Mouse (Mus musculus) kidney, postnatal 0 days (tissue): ENCODE results near the gene Cacng6. TPM values are rescaled to one million over a fixed set of nuclear protein-coding genes. Genes with fewer than 3 reads are reported as not detected.

Experiments used
- ATAC-seq: fragments of 200-750 bp; cut with Nextera tagmentation; replicated peaks from 2 replicates; pipeline ENCODE4 v1.8.0; 2017; ENCODE audit warnings: low read depth, moderate number of reproducible peaks, moderate TSS enrichment, moderate library complexity; ENCODE audit not compliant: low FRiP score
- DNase-seq: peaks from one replicate; pipeline ENCODE4 v3.0.0-alpha.2; 2016; ENCODE audit warnings: low spot score
- H3K27ac ChIP-seq: fragments of 300-500 bp; sonication (generic); 2 replicates; pipeline ENCODE4 v1.5.1; 2014; ENCODE audit warnings: mild to moderate bottlenecking
- H3K27me3 ChIP-seq: fragments of 300-500 bp; sonication (generic); 2 replicates; pipeline ENCODE4 v1.6.1; 2014; ENCODE audit warnings: low read length, mixed read lengths; ENCODE audit not compliant: insufficient read depth
- H3K36me3 ChIP-seq: fragments of 300-500 bp; sonication (generic); 2 replicates; pipeline ENCODE4 v1.6.1; 2014; ENCODE audit warnings: low read length, mixed read lengths; ENCODE audit not compliant: insufficient read depth
- H3K4me1 ChIP-seq: fragments of 300-500 bp; sonication (generic); replicated peaks from 2 replicates; pipeline ENCODE4 v1.6.1; 2014; ENCODE audit warnings: antibody characterized with exemption, low read length, mixed read lengths; ENCODE audit not compliant: insufficient read depth
- H3K4me2 ChIP-seq: fragments of 300-500 bp; sonication (generic); 2 replicates; pipeline ENCODE4 v1.6.1; 2014; ENCODE audit warnings: mild to moderate bottlenecking, low read length, moderate library complexity, mixed read lengths
- H3K4me3 ChIP-seq: fragments of 300-500 bp; sonication (generic); replicated peaks from 2 replicates; pipeline ENCODE4 v1.5.1; 2014; ENCODE audit warnings: low read depth, low read length
- H3K9ac ChIP-seq: fragments of 300-500 bp; sonication (generic); 2 replicates; pipeline ENCODE4 v1.6.1; 2014; ENCODE audit warnings: low read depth, low read length
- H3K9me3 ChIP-seq: fragments of 300-500 bp; sonication (generic); replicated peaks from 2 replicates; pipeline ENCODE4 v1.6.1; 2016; ENCODE audit warnings: low read length, inconsistent platforms, mixed read lengths
- CTCF ChIP-seq: IDR thresholded peaks from 2 replicates; pipeline ENCODE4 v1.5.1; 2016; ENCODE audit warnings: antibody characterized with exemption, low read depth, mild to moderate bottlenecking, moderate library complexity
- WGBS: fragments of 180-500 bp; shearing (Covaris S2); extraction: QIAGEN DNeasy Blood & Tissue Kit; methylation state at CpG from one replicate; pipeline ENCODE4 v1.1.7; 2014; 5-methylcytosine and 5-hydroxymethylcytosine counted together
- polyA plus RNA-seq: library from polyadenylated mRNA; unstranded; fragments of >200 nt; fragmentation: Nextera tagmentation; extraction: Ambion mirVana; gene quantifications from 2 replicates; pipeline ENCODE4 v1.2.1, GENCODE M21; 2015

Gene Cacng6
- polyA plus RNA-seq, 1 experiment from 2014 or later: not detected

GRCm38 (mm10) chr7:3444678-3445077, 20.7 kb downstream of the Cacng6 start:
- Histone ChIP-seq H3K9ac (no peak overlapping the region), H3K4me2 (no peak overlapping the region), H3K4me3 (no peak overlapping the region), H3K27me3 (no peaks in the 10 kb centered on the region), H3K9me3 (no peaks in the 10 kb centered on the region), H3K27ac (no peak overlapping the region), H3K4me1 (no peaks in the 10 kb centered on the region), H3K36me3 (no peaks in the 10 kb centered on the region)
- no peak for TF ChIP-seq CTCF
- DNase-seq (no peak), ATAC-seq (no peak)
- WGBS: 70% methylated on average over 3 of the region's 3 CpGs

GRCm38 (mm10) chr7:3446584-3446983, 22.6 kb downstream of the Cacng6 start:
- no peak overlapping the region for H3K4me2 ChIP-seq
- no peak overlapping the region for H3K27ac ChIP-seq
- 71% methylated on average over 3 of the region's 3 CpGs for WGBS
- no peaks in the 10 kb centered on the region for H3K9me3 ChIP-seq
- DNase-seq: no peak
- no peak for ATAC-seq
- no peaks in the 10 kb centered on the region for H3K4me1 ChIP-seq
- no peak for TF ChIP-seq CTCF
- H3K36me3 ChIP-seq: no peaks in the 10 kb centered on the region
- no peak overlapping the region for H3K9ac ChIP-seq
- H3K27me3 ChIP-seq: no peaks in the 10 kb centered on the region
- H3K4me3 ChIP-seq: no peak overlapping the region

GRCm38 (mm10) chr7:3447026-3447425, 23.0 kb downstream of the Cacng6 start:
- 76% methylated on average over 4 of the region's 4 CpGs for WGBS
- H3K9me3 ChIP-seq: no peaks in the 10 kb centered on the region
- ATAC-seq: no peak
- H3K27me3 ChIP-seq: no peaks in the 10 kb centered on the region
- H3K4me1 ChIP-seq: no peaks in the 10 kb centered on the region
- no peak for TF ChIP-seq CTCF
- H3K4me3 ChIP-seq: no peak overlapping the region
- no peak overlapping the region for H3K4me2 ChIP-seq
- no peaks in the 10 kb centered on the region for H3K36me3 ChIP-seq
- DNase-seq: no peak
- H3K27ac ChIP-seq: no peak overlapping the region
- H3K9ac ChIP-seq: no peak overlapping the region

GRCm38 (mm10) chr7:3448737-3449454, 24.9 kb downstream of the Cacng6 start:
- Histone ChIP-seq H3K4me1 (no peaks in the 10 kb centered on the region), H3K4me3 (no peak overlapping the region), H3K27ac (no peak overlapping the region), H3K9me3 (no peaks in the 10 kb centered on the region), H3K9ac (no peak overlapping the region), H3K36me3 (no peaks in the 10 kb centered on the region), H3K27me3 (no peaks in the 10 kb centered on the region), H3K4me2 (no peak overlapping the region)
- peak; percentile 85 for TF ChIP-seq CTCF
- WGBS: 19% methylated on average over 15 of the region's 15 CpGs
- DNase-seq (peak; percentile 82), ATAC-seq (peak; percentile 49; the same call in 1 of the 2 replicates)

- H3K36me3 ChIP-seq: no peaks in the 10 kb centered on the region
These were observed 26.7 kb downstream of the Cacng6 start for GRCm38 (mm10) chr7:3450671-3451070.

GRCm38 (mm10) chr7:3451161-3451560, 27.2 kb downstream of the Cacng6 start:
- WGBS: 36% methylated on average over 6 of the region's 6 CpGs
- Histone ChIP-seq H3K36me3 (no peaks in the 10 kb centered on the region), H3K27me3 (no peaks in the 10 kb centered on the region), H3K27ac (no peak overlapping the region), H3K4me1 (no peaks in the 10 kb centered on the region), H3K9ac (no peak overlapping the region), H3K9me3 (no peaks in the 10 kb centered on the region), H3K4me3 (no peak overlapping the region), H3K4me2 (no peak overlapping the region)
- no peak for DNase-seq
- no peak for ATAC-seq
- no peak for TF ChIP-seq CTCF

More at GRCm38 (mm10) chr7:3450671-3451070, 26.7 kb downstream of the Cacng6 start:
- no peak for TF ChIP-seq CTCF
- Histone ChIP-seq H3K9me3 (no peaks in the 10 kb centered on the region), H3K4me2 (no peak overlapping the region), H3K4me1 (no peaks in the 10 kb centered on the region), H3K4me3 (no peak overlapping the region), H3K27me3 (no peaks in the 10 kb centered on the region), H3K9ac (no peak overlapping the region), H3K27ac (no peak overlapping the region)
- DNase-seq: no peak
- WGBS: 42% methylated on average over 5 of the region's 5 CpGs
- ATAC-seq: no peak
